Mouse (Mus musculus): ENCODE data around the gene Panx1.
A peak's percentile ranks its signal among the peaks of the same experiment; 100 is the strongest.

DNA sequence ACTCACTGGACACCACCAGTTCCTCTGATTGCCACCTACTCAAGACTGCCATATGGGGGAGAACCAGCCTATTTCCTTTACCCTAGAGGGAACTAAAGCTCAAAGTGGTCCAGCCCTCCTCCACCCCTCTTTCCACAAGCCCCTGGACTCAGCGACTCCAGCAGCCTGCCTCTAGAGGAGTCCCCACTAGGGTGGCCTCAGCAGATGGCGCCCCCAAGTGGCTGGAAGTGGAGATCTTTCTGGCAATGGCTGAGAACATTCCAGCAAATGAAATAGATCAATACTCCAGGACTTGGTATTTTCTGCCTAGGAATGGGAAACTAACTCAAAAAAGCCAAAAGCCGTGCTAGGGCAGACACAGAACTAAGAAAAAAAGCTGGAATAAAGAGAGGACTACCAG lies 17.6 kb downstream of the Panx1 start:
- TF ChIP-seq EP300 (IDR thresholded peaks at IDR 0.05; ENCODE audit: low read depth) (no peak), CTCF (IDR thresholded peaks at IDR 0.05; ENCODE audit: low read depth) (peak; percentile 48)

Data from liver, postnatal 0 days (tissue).